Mouse (Mus musculus) hindbrain, embryonic 12.5 days (tissue): ENCODE results near the gene Acbd6. TPM values are rescaled to one million over a fixed set of nuclear protein-coding genes. Genes with fewer than 3 reads are reported as not detected.

Experiments used
- ATAC-seq: fragments of 200-750 bp; cut with Nextera tagmentation; 2 replicates; pipeline ENCODE4 v1.8.0; 2017; ENCODE audit warnings: moderate TSS enrichment; ENCODE audit not compliant: low FRiP score
- H3K27ac ChIP-seq: fragments of 300-500 bp; sonication (generic); 2 replicates; pipeline ENCODE4 v1.5.1; 2016; ENCODE audit warnings: mild to moderate bottlenecking
- H3K27me3 ChIP-seq: fragments of 300-500 bp; sonication (generic); 2 replicates; pipeline ENCODE4 v1.6.1; 2016; ENCODE audit warnings: mild to moderate bottlenecking
- H3K36me3 ChIP-seq: fragments of 300-500 bp; sonication (generic); 2 replicates; pipeline ENCODE4 v1.6.1; 2016; ENCODE audit warnings: mild to moderate bottlenecking
- H3K4me1 ChIP-seq: fragments of 300-500 bp; sonication (generic); 2 replicates; pipeline ENCODE4 v1.6.1; 2016
- H3K4me2 ChIP-seq: fragments of 300-500 bp; sonication (generic); replicated peaks from 2 replicates; pipeline ENCODE4 v1.6.1; 2016; ENCODE audit warnings: mild to moderate bottlenecking
- H3K4me3 ChIP-seq: fragments of 300-500 bp; sonication (generic); 2 replicates; pipeline ENCODE4 v1.5.1; 2016; ENCODE audit warnings: mild to moderate bottlenecking
- H3K9ac ChIP-seq: fragments of 300-500 bp; sonication (generic); 2 replicates; pipeline ENCODE4 v1.6.1; 2016; ENCODE audit warnings: mild to moderate bottlenecking, moderate library complexity
- H3K9me3 ChIP-seq: fragments of 300-500 bp; sonication (generic); replicated peaks from 2 replicates; pipeline ENCODE4 v1.6.1; 2016; ENCODE audit warnings: mild to moderate bottlenecking
- WGBS: fragments of 180-500 bp; shearing (Covaris S2); methylation state at CpG from one replicate; pipeline ENCODE4 v1.1.7; 2016; 5-methylcytosine and 5-hydroxymethylcytosine counted together
- polyA plus RNA-seq: library from polyadenylated mRNA; unstranded; fragments of >200 nt; fragmentation: Nextera tagmentation; extraction: Ambion mirVana; gene quantifications from 2 replicates; pipeline ENCODE4 v1.2.1, GENCODE M21; 2016

Acbd6 gene
- 91.1 and 91.9 TPM in 2 replicates for polyA plus RNA-seq

- Histone ChIP-seq H3K4me1 (peaks cover 12% of the 10 kb centered on the region), H3K4me3 (peak within 1 kb of the TSS; percentile 88), H3K9ac (peak within 1 kb of the TSS; percentile 94), H3K36me3 (no peaks in the 10 kb centered on the region), H3K27ac (peak within 1 kb of the TSS; percentile 71), H3K4me2 (peak within 1 kb of the TSS; percentile 81), H3K9me3 (no peaks in the 10 kb centered on the region), H3K27me3 (no peaks in the 10 kb centered on the region)
- 1% methylated on average over 83 of the region's 83 CpGs for WGBS
- ATAC-seq: peak; percentile 89
These were observed at the start of gene Acbd6 for GRCm38 (mm10) chr1:155558012-155558842. Acbd6 (plus strand) TSS chr1:155558120.

GRCm38 (mm10) chr1:155510263-155510662 lies 47.7 kb upstream of the Acbd6 start:
- no peak overlapping the region for H3K4me2 ChIP-seq
- H3K36me3 ChIP-seq: no peaks in the 10 kb centered on the region
- H3K4me3 ChIP-seq: no peak overlapping the region
- H3K27ac ChIP-seq: no peak overlapping the region
- 0 out of 2 replicates have a peak, but pooled peaks cover 5% of the 10 kb centered on the region for H3K4me1 ChIP-seq
- ATAC-seq: no peak
- no peak overlapping the region for H3K9ac ChIP-seq
- H3K27me3 ChIP-seq: no peaks in the 10 kb centered on the region
- 75% methylated on average over 10 of the region's 10 CpGs for WGBS
- H3K9me3 ChIP-seq: no peaks in the 10 kb centered on the region

DNA sequence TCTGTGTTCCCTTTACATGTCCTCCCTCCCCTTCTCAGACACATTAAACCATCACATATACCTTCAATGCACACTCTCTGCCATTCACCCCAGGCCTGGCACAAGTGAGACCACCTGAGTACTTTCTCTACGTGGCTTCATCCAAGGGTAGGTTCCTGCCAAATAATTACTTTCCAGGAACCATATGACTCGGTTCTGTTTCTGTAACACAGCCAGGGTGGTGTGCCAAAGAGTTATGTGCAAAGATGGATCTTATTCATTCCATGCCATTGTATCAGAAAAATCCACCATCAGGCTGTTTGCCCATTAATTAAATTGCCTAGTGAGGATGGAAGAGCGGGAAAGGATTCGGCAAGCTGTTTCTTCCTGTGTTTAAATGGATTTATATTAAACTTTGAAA lies 42.1 kb upstream of the Acbd6 start:
- no peak overlapping the region for H3K9ac ChIP-seq
- H3K9me3 ChIP-seq: 0 out of 2 replicates have a peak, but pooled peaks cover 4% of the 10 kb centered on the region
- 93% methylated on average over 4 of the region's 4 CpGs for WGBS

DNA sequence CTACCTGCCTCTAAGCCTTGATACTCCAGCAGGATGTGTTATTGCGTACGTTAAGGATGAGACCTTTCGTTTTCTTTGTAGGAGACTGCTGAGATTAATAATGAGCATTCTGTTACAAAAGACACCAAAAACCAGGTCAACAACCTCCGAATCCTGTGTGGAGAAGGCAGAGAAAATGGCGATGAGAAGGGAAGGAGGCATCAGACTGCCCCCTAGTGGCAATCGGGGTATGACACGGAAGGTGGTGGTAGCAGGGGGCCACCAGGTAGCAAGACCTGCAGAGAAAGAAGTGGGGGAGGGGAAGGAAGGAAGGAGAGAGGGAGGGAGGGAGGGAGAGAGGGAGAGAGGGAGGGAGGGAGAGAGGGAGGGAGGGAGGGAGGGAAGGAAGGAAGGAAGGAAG lies 41.3 kb upstream of the Acbd6 start:
- Histone ChIP-seq H3K4me3 (no peak overlapping the region), H3K9me3 (0 out of 2 replicates have a peak, but pooled peaks cover 4% of the 10 kb centered on the region), H3K27ac (no peak overlapping the region), H3K4me1 (no peaks in the 10 kb centered on the region), H3K36me3 (no peaks in the 10 kb centered on the region), H3K9ac (no peak overlapping the region), H3K27me3 (no peaks in the 10 kb centered on the region), H3K4me2 (no peak overlapping the region)
- 37% methylated on average over 7 of the region's 7 CpGs for WGBS
- no peak for ATAC-seq

More for the DNA sequence above, 42.1 kb upstream of the Acbd6 start:
- Histone ChIP-seq H3K4me1 (no peaks in the 10 kb centered on the region), H3K27me3 (no peaks in the 10 kb centered on the region), H3K27ac (no peak overlapping the region), H3K4me2 (no peak overlapping the region), H3K4me3 (no peak overlapping the region), H3K36me3 (no peaks in the 10 kb centered on the region)
- ATAC-seq: no peak

- Histone ChIP-seq H3K4me1 (no peaks in the 10 kb centered on the region), H3K4me2 (no peak overlapping the region), H3K9ac (no peak overlapping the region), H3K36me3 (no peaks in the 10 kb centered on the region), H3K27ac (no peak overlapping the region), H3K27me3 (no peaks in the 10 kb centered on the region), H3K9me3 (0 out of 2 replicates have a peak, but pooled peaks cover 4% of the 10 kb centered on the region), H3K4me3 (no peak overlapping the region)
- WGBS: 42% methylated on average over 5 of the region's 5 CpGs
- no peak for ATAC-seq
These were observed 40.9 kb upstream of the Acbd6 start for GRCm38 (mm10) chr1:155517060-155517459.

GRCm38 (mm10) chr1:155520285-155520684 lies 37.6 kb upstream of the Acbd6 start:
- no peak overlapping the region for H3K4me2 ChIP-seq
- H3K36me3 ChIP-seq: no peaks in the 10 kb centered on the region
- H3K9ac ChIP-seq: no peak overlapping the region
- ATAC-seq: no peak
- 0 out of 2 replicates have a peak, but pooled peaks cover 2% of the 10 kb centered on the region for H3K4me1 ChIP-seq
- no peak overlapping the region for H3K27ac ChIP-seq
- H3K9me3 ChIP-seq: 0 out of 2 replicates have a peak, but pooled peaks cover 4% of the 10 kb centered on the region
- 89% methylated on average over 4 of the region's 4 CpGs for WGBS
- no peak overlapping the region for H3K4me3 ChIP-seq
- H3K27me3 ChIP-seq: no peaks in the 10 kb centered on the region

GRCm38 (mm10) chr1:155522493-155522892 lies 35.4 kb upstream of the Acbd6 start:
- ATAC-seq: no peak
- no peak overlapping the region for H3K4me3 ChIP-seq
- no peak overlapping the region for H3K4me2 ChIP-seq
- 0 out of 2 replicates have a peak, but pooled peaks cover 2% of the 10 kb centered on the region for H3K27me3 ChIP-seq
- H3K27ac ChIP-seq: no peak overlapping the region
- peaks cover 8% of the 10 kb centered on the region for H3K4me1 ChIP-seq
- H3K36me3 ChIP-seq: no peaks in the 10 kb centered on the region
- H3K9me3 ChIP-seq: 0 out of 2 replicates have a peak, but pooled peaks cover 4% of the 10 kb centered on the region
- 89% methylated on average over 4 of the region's 4 CpGs for WGBS
- H3K9ac ChIP-seq: no peak overlapping the region

DNA sequence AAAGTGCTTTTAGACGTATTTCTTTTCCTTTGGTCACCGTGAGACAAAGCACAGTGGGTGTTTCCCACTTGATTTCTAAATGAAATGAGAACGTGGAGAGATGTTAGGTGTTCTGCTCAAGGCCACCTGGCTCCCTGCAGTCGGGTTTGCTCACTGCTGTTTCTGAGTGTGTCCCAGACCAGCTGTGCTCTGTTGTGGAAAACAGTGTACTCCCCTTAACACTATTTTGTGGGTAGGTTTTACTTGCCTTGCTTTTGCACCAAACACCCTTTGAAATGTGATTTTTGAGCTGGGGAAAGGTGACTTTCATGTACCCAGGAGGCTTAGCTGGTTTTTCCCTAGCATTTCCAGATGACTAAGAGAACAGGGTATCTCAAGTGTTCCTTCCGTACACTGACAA lies 31.7 kb upstream of the Acbd6 start:
- H3K9ac ChIP-seq: no peak overlapping the region
- H3K36me3 ChIP-seq: no peaks in the 10 kb centered on the region
- H3K4me3 ChIP-seq: no peak overlapping the region
- H3K27ac ChIP-seq: no peak overlapping the region
- ATAC-seq: no peak
- 47% methylated on average over 5 of the region's 5 CpGs for WGBS
- no peaks in the 10 kb centered on the region for H3K9me3 ChIP-seq
- H3K4me2 ChIP-seq: no peak overlapping the region
- H3K4me1 ChIP-seq: peaks cover 42% of the 10 kb centered on the region
- peaks cover 2% of the 10 kb centered on the region; the same call in 1 of the 2 replicates for H3K27me3 ChIP-seq

DNA sequence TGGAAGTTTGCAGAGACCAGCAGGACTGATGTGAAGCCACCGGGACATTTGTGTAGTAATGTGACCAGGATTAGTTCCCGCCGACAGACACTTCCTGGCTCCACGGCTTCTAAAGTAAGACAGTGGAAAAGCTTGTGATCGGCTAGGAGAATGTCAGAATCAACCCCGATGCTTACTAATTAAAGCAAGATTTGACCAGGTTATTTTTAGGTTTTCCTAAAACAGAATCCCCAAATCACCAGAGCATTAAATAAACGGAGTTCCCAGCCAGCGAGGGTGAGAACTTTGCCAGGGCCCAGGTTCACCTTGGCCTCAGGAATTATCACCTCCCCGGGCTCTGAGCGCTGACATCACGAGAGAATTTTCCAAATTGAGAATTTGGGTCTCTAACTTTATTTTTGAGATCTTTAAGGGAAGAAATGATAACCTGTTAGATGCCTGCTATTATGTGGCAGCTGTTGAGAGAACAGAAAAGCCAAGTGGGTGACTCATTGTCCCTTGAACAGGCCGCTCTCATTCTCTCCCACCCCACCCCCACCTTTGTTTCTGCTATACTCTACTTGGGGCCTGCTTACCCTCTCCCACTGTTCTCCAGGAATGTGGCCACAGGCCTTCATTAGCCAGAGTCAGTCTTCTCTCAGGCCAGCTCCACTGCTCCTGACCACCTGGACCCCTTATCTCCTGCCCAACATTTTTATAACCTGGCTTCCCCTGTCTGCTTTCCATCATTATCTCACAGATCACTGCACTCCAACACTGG lies 30.7 kb upstream of the Acbd6 start:
- 22% methylated on average over 12 of the region's 12 CpGs for WGBS
- Histone ChIP-seq H3K4me3 (no peak overlapping the region), H3K9ac (no peak overlapping the region), H3K4me2 (no peak overlapping the region), H3K36me3 (no peaks in the 10 kb centered on the region), H3K9me3 (no peaks in the 10 kb centered on the region), H3K27me3 (peaks cover 7% of the 10 kb centered on the region; the same call in 1 of the 2 replicates), H3K4me1 (peaks cover 47% of the 10 kb centered on the region), H3K27ac (no peak overlapping the region)
- 0 out of 2 replicates have a peak, but pooled peaks have one; percentile 29 for ATAC-seq

GRCm38 (mm10) chr1:155527787-155528158 lies 30.1 kb upstream of the Acbd6 start:
- H3K4me2 ChIP-seq: no peak overlapping the region
- H3K27ac ChIP-seq: no peak overlapping the region; the same call in 1 of the 2 replicates
- no peak overlapping the region for H3K9ac ChIP-seq
- H3K4me1 ChIP-seq: peaks cover 47% of the 10 kb centered on the region
- no peak for ATAC-seq
- no peak overlapping the region for H3K4me3 ChIP-seq
- WGBS: 19% methylated on average over 8 of the region's 8 CpGs
- H3K36me3 ChIP-seq: no peaks in the 10 kb centered on the region
- no peaks in the 10 kb centered on the region for H3K9me3 ChIP-seq
- H3K27me3 ChIP-seq: peaks cover 12% of the 10 kb centered on the region

- no peak overlapping the region for H3K4me3 ChIP-seq
- no peaks in the 10 kb centered on the region for H3K36me3 ChIP-seq
- H3K9ac ChIP-seq: no peak overlapping the region
- peaks cover 13% of the 10 kb centered on the region for H3K27me3 ChIP-seq
- no peaks in the 10 kb centered on the region for H3K9me3 ChIP-seq
- WGBS: 22% methylated on average over 11 of the region's 11 CpGs
- H3K4me1 ChIP-seq: peaks cover 47% of the 10 kb centered on the region
- no peak overlapping the region; the same call in none of the 2 replicates for H3K27ac ChIP-seq
- ATAC-seq: no peak
- 0 out of 2 replicates have a peak overlapping the region, but pooled peaks have one; percentile 4 for H3K4me2 ChIP-seq
These were observed 29.4 kb upstream of the Acbd6 start for GRCm38 (mm10) chr1:155528405-155529119.
